Comparison of ENCODE assay signal across 29 mouse cellular contexts in the genomic region with DNA sequence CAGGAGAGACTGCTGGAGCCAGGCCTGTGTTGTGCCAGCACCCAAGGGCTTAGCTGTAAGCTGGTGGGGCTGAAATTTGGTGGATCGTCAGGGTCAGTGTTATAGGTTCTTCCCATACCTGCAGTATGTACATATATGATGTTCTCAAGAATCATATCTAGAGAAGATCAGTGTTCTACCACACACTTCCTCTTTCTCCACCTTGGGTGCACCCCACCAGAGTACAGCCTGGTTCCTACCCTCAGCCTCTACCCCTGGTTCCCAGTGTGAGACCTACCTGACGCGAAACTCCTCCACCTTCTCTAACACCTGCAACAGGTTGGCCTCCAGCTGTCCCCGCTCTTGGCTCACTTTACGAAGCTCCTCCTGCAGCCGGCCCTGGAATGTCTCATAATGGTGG. TPM values are rescaled to one million over a fixed set of nuclear protein-coding genes. Genes with fewer than 3 reads are reported as not detected.
A peak's percentile ranks its signal among the peaks of the same experiment; 100 is the strongest.
DNase-seq lines count a peak whose midpoint lies in the region; ATAC-seq and TF ChIP-seq lines count a peak whose summit lies in the region.
"Had no signal": no experiment of that assay in that cellular context is flagged by ENCODE, and none has a peak within 500 bp of the region (broad histone marks: within the 10 kb centered on the region; RNA-seq: fewer than 3 reads in every experiment).

No protein-coding gene starts in this region.

- peak; percentile 41; the same call in 1 of the 2 replicates for ATAC-seq in megakaryocyte, adult 5-6 weeks (ENCODE audit: poor library complexity, severe bottlenecking)
- ATAC-seq: activated CD4-positive, CD25-positive, alpha-beta regulatory T cell, adult 4 months; CD4-positive, CD25-positive, alpha-beta regulatory T cell, adult 4 months; forebrain, embryonic 14.5 days; forebrain, postnatal 0 days had no signal

- peaks cover 20% of the 10 kb centered on the region; the same call in 1 of the 2 replicates for H3K4me1 ChIP-seq in lung, adult 2 months (ENCODE audit: control insufficient read depth, insufficient read depth, low read length)
- H3K4me1 ChIP-seq in bone marrow, adult 2 months (ENCODE audit: control insufficient read depth, insufficient read depth, low read length): peaks cover 6% of the 10 kb centered on the region
- peaks cover 19% of the 10 kb centered on the region for H3K4me1 ChIP-seq in limb, embryonic 10.5 days
- H3K4me1 ChIP-seq: hindbrain, embryonic 12.5 days; hindbrain, embryonic 15.5 days had no signal

- H3K27ac ChIP-seq in bone marrow, adult 2 months (ENCODE audit: control insufficient read depth, insufficient read depth, low read depth, low read length, poor library complexity): no peak overlapping the region
- H3K27ac ChIP-seq in limb, embryonic 10.5 days: no peak overlapping the region
- H3K27ac ChIP-seq: embryonic facial prominence, embryonic 12.5 days; heart, adult 2 months; heart, embryonic 10.5 days; heart, embryonic 13.5 days; hindbrain, embryonic 12.5 days; hindbrain, embryonic 15.5 days had no signal

- H3K27me3 ChIP-seq in limb, embryonic 10.5 days (ENCODE audit: low read depth, poor library complexity, severe bottlenecking): peaks cover 17% of the 10 kb centered on the region; the same call in 1 of the 2 replicates
- H3K27me3 ChIP-seq: embryonic facial prominence, embryonic 15.5 days; hindbrain, embryonic 12.5 days; hindbrain, embryonic 15.5 days had no signal

- H3K9me3 ChIP-seq in limb, embryonic 10.5 days (replicated peaks): no peaks in the 10 kb centered on the region
- H3K9me3 ChIP-seq: embryonic facial prominence, embryonic 12.5 days; embryonic facial prominence, embryonic 15.5 days; heart, embryonic 10.5 days; heart, embryonic 13.5 days; hindbrain, embryonic 12.5 days; hindbrain, embryonic 15.5 days had no signal

- WGBS in lung, adult 2 months: 75% methylated on average over 6 of the region's 6 CpGs
- WGBS in bone marrow, adult 2 months: 45% methylated on average over 6 of the region's 6 CpGs
- 79% methylated on average over 6 of the region's 6 CpGs for whole genome bisulfite sequencing in limb, embryonic 10.5 days

- no peak for TF ChIP-seq POLR2A in lung, adult 2 months (IDR thresholded peaks at IDR 0.05; ENCODE audit: borderline replicate concordance, extremely low read depth, low read depth, low read length)
- TF ChIP-seq POLR2A in bone marrow, adult 2 months (IDR thresholded peaks at IDR 0.05; ENCODE audit: borderline replicate concordance, control insufficient read depth, low read depth, low read length): no peak

- DNase-seq in lung, adult 2 months: no peak
- no peak for DNase-seq in lung, postnatal 25 days (ENCODE audit: low spot score)
- DNase-seq in B cell, adult 2 months: peak; percentile 13 to 19
- no peak for DNase-seq in layer of hippocampus, adult 18-20 months (ENCODE audit: low spot score in 2 of 2)
- DNase-seq in limb, embryonic 10.5 days (ENCODE audit: low spot score): no peak
- DNase-seq in testis, postnatal 10 days (ENCODE audit: low spot score): no peak
- DNase-seq: adrenal gland, adult 8-10 months; adrenal gland, postnatal 25 days; cerebellum, adult 18-20 months; cerebellum, adult 9-10 months; cerebellum, postnatal 14 days; forebrain, postnatal 0 days; gastrocnemius, postnatal 25 days; heart, adult 2 months; heart, postnatal 14 days; heart, postnatal 4 days had no signal

- no peak for TF ChIP-seq CTCF in lung, adult 2 months (IDR thresholded peaks at IDR 0.05; ENCODE audit: insufficient read depth, low read length)
- TF ChIP-seq CTCF in bone marrow, adult 2 months (IDR thresholded peaks at IDR 0.05; ENCODE audit: control insufficient read depth, insufficient read depth, low read length): no peak

- H3K4me3 ChIP-seq in lung, adult 2 months (replicated peaks; ENCODE audit: extremely low read depth, low read depth, low read length): peak overlapping the region; percentile 55
- H3K4me3 ChIP-seq in bone marrow, adult 2 months (replicated peaks; ENCODE audit: control insufficient read depth, low read depth, low read length): peak overlapping the region; percentile 7
- no peak overlapping the region for H3K4me3 ChIP-seq in limb, embryonic 10.5 days
- H3K4me3 ChIP-seq: embryonic facial prominence, embryonic 12.5 days; embryonic facial prominence, embryonic 15.5 days; heart, adult 2 months; heart, embryonic 10.5 days; heart, embryonic 13.5 days; hindbrain, embryonic 12.5 days; hindbrain, embryonic 15.5 days had no signal

- H3K36me3 ChIP-seq in limb, embryonic 10.5 days: no peaks in the 10 kb centered on the region
- H3K36me3 ChIP-seq: embryonic facial prominence, embryonic 12.5 days; embryonic facial prominence, embryonic 15.5 days; heart, embryonic 10.5 days; heart, embryonic 13.5 days; hindbrain, embryonic 12.5 days; hindbrain, embryonic 15.5 days had no signal

RNA-seq across cellular contexts. Expression of a gene that starts 6.0 kb away (rescaled TPM):
- polyA plus RNA-seq in lung, adult 2 months (2012; rRNA removed): 130 and 155 TPM in 2 replicates
- polyA plus RNA-seq in bone marrow, adult 2 months (2011; ENCODE audit: insufficient read depth, insufficient read length, low replicate concordance, missing spikeins): 1.3 and 3.5 TPM in 2 replicates
- total RNA-seq in megakaryocyte, adult 5-6 weeks (2015): 44.3 and 45.8 TPM in 2 replicates
- 31.7 and 37.8 TPM in 2 replicates for total RNA-seq in megakaryocyte, adult 5-6 weeks (2017)
- total RNA-seq in layer of hippocampus, adult 18-20 months (2021): under 1 TPM; 0.25 to 0.40 TPM
- 0.09 and 0.23 TPM in 2 replicates for polyA plus RNA-seq in limb, embryonic 10.5 days (2016; fragmentation: Nextera tagmentation; extraction: Ambion mirVana)
- polyA plus RNA-seq: activated CD4-positive, CD25-positive, alpha-beta regulatory T cell, adult 4 months; forebrain, embryonic 11.5 days; forebrain, embryonic 14.5 days had no signal

RNA-seq across cellular contexts. Expression of a gene that starts 46.9 kb away (rescaled TPM):
- polyA plus RNA-seq in lung, adult 2 months (2012; rRNA removed): 136 and 143 TPM in 2 replicates
- polyA plus RNA-seq in bone marrow, adult 2 months (2011; ENCODE audit: insufficient read depth, insufficient read length, low replicate concordance, missing spikeins): 1.3 and 4.3 TPM in 2 replicates
- total RNA-seq in megakaryocyte, adult 5-6 weeks (2015): 0.85 and 1.1 TPM in 2 replicates
- total RNA-seq in megakaryocyte, adult 5-6 weeks (2017): 1.5 and 2.8 TPM in 2 replicates
- not detected for total RNA-seq in layer of hippocampus, adult 18-20 months (2021)
- polyA plus RNA-seq in limb, embryonic 10.5 days (2016; fragmentation: Nextera tagmentation; extraction: Ambion mirVana): 14.2 and 16.9 TPM in 2 replicates
- total RNA-seq: gastrocnemius, adult 8-10 months; gastrocnemius, postnatal 25 days had no signal
- polyA plus RNA-seq: activated CD4-positive, CD25-positive, alpha-beta regulatory T cell, adult 4 months had no signal

Comparison
In these comparisons a context has a peak if more than half of its experiments do, and no peak if none do; other contexts are left out.
1. DNase-seq: peak in B cell, adult 2 months (2 of 2); none in lung, adult 2 months (single experiment), lung, postnatal 25 days (single experiment), layer of hippocampus, adult 18-20 months (0 of 2), limb, embryonic 10.5 days (single experiment) and testis, postnatal 10 days (single experiment).
2. RNA of a gene that starts 6.0 kb away (polyA plus RNA-seq): 130 to 155 TPM in lung, adult 2 months; 1.3 to 3.5 TPM in bone marrow, adult 2 months and 0.09 to 0.23 TPM in limb, embryonic 10.5 days; every median in the first group is over 10 times any median in the second.